Mouse (Mus musculus) midbrain, embryonic 16.5 days (tissue): Measurements from ENCODE around the gene Gm10577. TPM values are rescaled to one million over a fixed set of nuclear protein-coding genes. Genes with fewer than 3 reads are reported as not detected.

ENCODE experiments used
- ATAC-seq: fragments of 200-750 bp; cut with Nextera tagmentation; 2 replicates; pipeline ENCODE4 v1.8.0; 2017; ENCODE audit warnings: moderate TSS enrichment
- H3K27ac ChIP-seq: fragments of 300-500 bp; sonication (generic); 2 replicates; pipeline ENCODE4 v1.5.1; 2014; ENCODE audit warnings: mild to moderate bottlenecking, low read length, mixed read lengths
- H3K27me3 ChIP-seq: fragments of 300-500 bp; sonication (generic); 2 replicates; pipeline ENCODE4 v1.6.1; 2014; ENCODE audit warnings: low read depth, low read length, mixed read lengths; ENCODE audit not compliant: control insufficient read depth, insufficient read depth
- H3K36me3 ChIP-seq: fragments of 300-500 bp; sonication (generic); 2 replicates; pipeline ENCODE4 v1.6.1; 2014; ENCODE audit warnings: mild to moderate bottlenecking, low read length, moderate library complexity, mixed read lengths; ENCODE audit not compliant: control insufficient read depth, insufficient read depth
- H3K4me1 ChIP-seq: fragments of 300-500 bp; sonication (generic); 2 replicates; pipeline ENCODE4 v1.6.1; 2014; ENCODE audit warnings: mild to moderate bottlenecking, low read length, mixed read lengths; ENCODE audit not compliant: control insufficient read depth, insufficient read depth
- H3K4me2 ChIP-seq: fragments of 300-500 bp; sonication (generic); 2 replicates; pipeline ENCODE4 v1.6.1; 2014; ENCODE audit warnings: mild to moderate bottlenecking, low read length, mixed read lengths
- H3K4me3 ChIP-seq: fragments of 300-500 bp; sonication (generic); 2 replicates; pipeline ENCODE4 v1.5.1; 2014; ENCODE audit warnings: low read depth, mild to moderate bottlenecking, low read length, moderate library complexity, mixed read lengths
- H3K9ac ChIP-seq: fragments of 300-500 bp; sonication (generic); 2 replicates; pipeline ENCODE4 v1.6.1; 2014; ENCODE audit warnings: low read depth, low read length, mixed read lengths
- H3K9me3 ChIP-seq: fragments of 300-500 bp; sonication (generic); replicated peaks from 2 replicates; pipeline ENCODE4 v1.6.1; 2014; ENCODE audit warnings: mild to moderate bottlenecking, low read length, mixed read lengths; ENCODE audit not compliant: control insufficient read depth, poor library complexity, severe bottlenecking
- WGBS: fragments of 180-500 bp; shearing (Covaris S2); extraction: QIAGEN DNeasy Blood & Tissue Kit; methylation state at CpG from one replicate; pipeline ENCODE4 v1.1.7; 2014; 5-methylcytosine and 5-hydroxymethylcytosine counted together
- polyA plus RNA-seq: library from polyadenylated mRNA; unstranded; fragments of >200 nt; fragmentation: Nextera tagmentation; extraction: Ambion mirVana; gene quantifications from 2 replicates; pipeline ENCODE4 v1.2.1, GENCODE M21; 2015

The Gm10577 gene
- polyA plus RNA-seq, 1 experiment from 2014 or later = not detected

- Histone ChIP-seq H3K4me1 (no peaks in the 10 kb centered on the region), H3K9me3 (no peaks in the 10 kb centered on the region), H3K9ac (no peak overlapping the region), H3K27me3 (no peaks in the 10 kb centered on the region), H3K36me3 (no peaks in the 10 kb centered on the region), H3K4me3 (no peak overlapping the region), H3K27ac (no peak overlapping the region), H3K4me2 (no peak overlapping the region)
- ATAC-seq = no peak
- 80% methylated on average over 5 of the region's 5 CpGs for whole genome bisulfite sequencing
Observed at GRCm38 (mm10) chr4:101035131-101035530, 14.6 kb upstream of the Gm10577 start.

GRCm38 (mm10) chr4:101033047-101033446, 12.6 kb upstream of the Gm10577 start:
- ATAC-seq = no peak
- Histone ChIP-seq H3K4me2 (no peak overlapping the region), H3K4me3 (no peak overlapping the region), H3K27me3 (no peaks in the 10 kb centered on the region), H3K4me1 (no peaks in the 10 kb centered on the region), H3K9me3 (no peaks in the 10 kb centered on the region), H3K9ac (no peak overlapping the region), H3K27ac (no peak overlapping the region), H3K36me3 (no peaks in the 10 kb centered on the region)
- WGBS = 77% methylated on average over 3 of the region's 3 CpGs

- WGBS = 92% methylated on average over 9 of the region's 9 CpGs
- Histone ChIP-seq H3K36me3 (no peaks in the 10 kb centered on the region), H3K9ac (no peak overlapping the region), H3K4me2 (no peak overlapping the region), H3K9me3 (peaks cover 4% of the 10 kb centered on the region; the same call in 1 of the 2 replicates), H3K4me1 (0 out of 2 replicates have a peak, but pooled peaks cover 4% of the 10 kb centered on the region), H3K4me3 (no peak overlapping the region), H3K27me3 (no peaks in the 10 kb centered on the region), H3K27ac (no peak overlapping the region)
- no peak for ATAC-seq
Observed at GRCm38 (mm10) chr4:101027852-101028411, 7.4 kb upstream of the Gm10577 start.

GRCm38 (mm10) chr4:101026995-101027394, 6.5 kb upstream of the Gm10577 start:
- WGBS = 71% methylated on average over 2 of the region's 2 CpGs

GRCm38 (mm10) chr4:101026566-101026965, 6.1 kb upstream of the Gm10577 start:
- Histone ChIP-seq H3K9me3 (peaks cover 4% of the 10 kb centered on the region; the same call in 1 of the 2 replicates), H3K4me2 (no peak overlapping the region), H3K4me1 (0 out of 2 replicates have a peak, but pooled peaks cover 4% of the 10 kb centered on the region), H3K27ac (no peak overlapping the region), H3K4me3 (no peak overlapping the region), H3K27me3 (no peaks in the 10 kb centered on the region), H3K9ac (no peak overlapping the region), H3K36me3 (no peaks in the 10 kb centered on the region)
- WGBS = 73% methylated on average over 5 of the region's 5 CpGs
- ATAC-seq = no peak

More at GRCm38 (mm10) chr4:101026995-101027394, 6.5 kb upstream of the Gm10577 start:
- peaks cover 4% of the 10 kb centered on the region; the same call in 1 of the 2 replicates for H3K9me3 ChIP-seq
- ATAC-seq = no peak
- 0 out of 2 replicates have a peak, but pooled peaks cover 4% of the 10 kb centered on the region for H3K4me1 ChIP-seq
- no peaks in the 10 kb centered on the region for H3K36me3 ChIP-seq
- H3K27ac ChIP-seq = no peak overlapping the region
- H3K9ac ChIP-seq = no peak overlapping the region
- no peak overlapping the region for H3K4me2 ChIP-seq
- no peaks in the 10 kb centered on the region for H3K27me3 ChIP-seq
- H3K4me3 ChIP-seq = no peak overlapping the region

DNA sequence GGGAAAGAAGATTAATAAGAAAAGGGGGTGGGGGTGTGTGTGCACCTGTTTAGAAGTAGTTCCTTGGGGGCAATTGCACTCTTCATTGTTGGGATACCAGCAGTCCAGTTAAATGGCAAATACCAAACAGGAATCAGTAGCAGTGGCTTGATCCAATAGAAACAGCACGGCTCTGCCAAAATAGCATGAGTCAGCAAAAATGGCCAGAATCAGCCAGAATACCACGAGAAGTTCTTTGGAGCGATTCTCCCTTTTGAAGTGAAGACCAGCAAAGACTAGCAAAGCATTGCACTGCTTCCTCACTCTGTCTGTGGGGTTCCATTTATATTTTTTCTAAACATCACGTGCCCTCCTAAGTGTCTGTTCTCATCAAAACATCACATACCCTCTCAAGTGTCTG, 2.7 kb downstream of the Gm10577 start:
- no peak overlapping the region for H3K4me2 ChIP-seq
- no peak overlapping the region for H3K27ac ChIP-seq
- no peaks in the 10 kb centered on the region for H3K36me3 ChIP-seq
- H3K9me3 ChIP-seq = no peaks in the 10 kb centered on the region
- no peak overlapping the region for H3K9ac ChIP-seq
- H3K27me3 ChIP-seq = no peaks in the 10 kb centered on the region
- no peaks in the 10 kb centered on the region for H3K4me1 ChIP-seq
- ATAC-seq = no peak
- no peak overlapping the region for H3K4me3 ChIP-seq
- WGBS = 87% methylated on average over 4 of the region's 4 CpGs

DNA sequence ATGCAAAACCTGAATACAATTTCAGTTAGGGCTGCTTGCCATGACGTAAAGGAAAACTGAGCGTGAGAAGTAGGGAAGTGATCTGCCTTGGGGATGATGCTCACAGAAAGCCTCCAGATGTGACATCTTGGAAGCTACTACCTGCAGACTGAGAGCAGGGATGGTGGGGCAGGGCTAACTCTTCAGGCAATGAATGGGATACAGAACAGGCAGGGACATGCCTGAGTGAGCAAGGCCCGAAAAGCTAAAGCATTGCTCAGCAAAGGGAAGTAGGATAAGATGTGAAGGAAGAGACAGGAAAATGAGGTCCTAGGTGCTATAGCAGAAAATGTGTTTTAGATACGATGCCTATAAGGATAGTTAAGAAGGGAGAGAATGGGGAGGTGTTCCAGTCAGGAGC, 11.4 kb downstream of the Gm10577 start:
- ATAC-seq = no peak
- Histone ChIP-seq H3K36me3 (no peaks in the 10 kb centered on the region), H3K4me2 (no peak overlapping the region), H3K27ac (no peak overlapping the region), H3K9ac (no peak overlapping the region), H3K4me3 (no peak overlapping the region), H3K4me1 (no peaks in the 10 kb centered on the region), H3K27me3 (no peaks in the 10 kb centered on the region), H3K9me3 (no peaks in the 10 kb centered on the region)
- WGBS = 57% methylated on average over 4 of the region's 4 CpGs

- H3K9ac ChIP-seq = no peak overlapping the region
- H3K4me2 ChIP-seq = no peak overlapping the region
- H3K27me3 ChIP-seq = no peaks in the 10 kb centered on the region
- no peaks in the 10 kb centered on the region for H3K9me3 ChIP-seq
- ATAC-seq = peak; percentile 70; the same call in 1 of the 2 replicates
- no peak overlapping the region for H3K27ac ChIP-seq
- H3K36me3 ChIP-seq = no peaks in the 10 kb centered on the region; the same call in 1 of the 2 replicates
- H3K4me1 ChIP-seq = no peaks in the 10 kb centered on the region
- no peak overlapping the region for H3K4me3 ChIP-seq
- 10% methylated on average over 5 of the region's 5 CpGs for WGBS
Observed at GRCm38 (mm10) chr4:101008362-101008769, 12.1 kb downstream of the Gm10577 start.

DNA sequence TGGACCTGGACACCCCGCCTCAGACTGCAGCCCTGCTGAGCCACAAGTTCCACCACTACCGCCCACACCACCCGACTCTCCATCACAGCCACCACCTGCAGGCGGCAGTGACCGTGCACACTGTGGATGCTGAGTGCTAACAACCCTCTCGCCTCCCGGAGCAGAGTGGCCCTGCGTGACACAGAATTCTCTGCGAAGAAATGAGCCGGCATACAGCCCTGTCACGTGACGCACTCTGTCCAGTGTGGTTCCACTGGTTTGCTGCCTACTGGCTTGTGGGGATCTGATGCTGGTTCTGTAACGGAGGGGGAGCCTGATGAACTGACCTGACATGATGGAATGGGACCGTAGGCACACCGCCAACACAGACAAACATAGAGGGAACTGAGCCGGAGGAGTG, 17.5 kb downstream of the Gm10577 start:
- 96% methylated on average over 16 of the region's 16 CpGs for WGBS
- no peak for ATAC-seq

More for the DNA sequence above, 17.5 kb downstream of the Gm10577 start:
- no peak overlapping the region for H3K9ac ChIP-seq
- peaks cover 5% of the 10 kb centered on the region for H3K36me3 ChIP-seq
- no peaks in the 10 kb centered on the region for H3K9me3 ChIP-seq
- no peak overlapping the region for H3K27ac ChIP-seq
- peaks cover 15% of the 10 kb centered on the region for H3K4me1 ChIP-seq
- no peak overlapping the region for H3K4me2 ChIP-seq
- no peak overlapping the region for H3K4me3 ChIP-seq
- no peaks in the 10 kb centered on the region for H3K27me3 ChIP-seq
